Mouse (Mus musculus) forebrain, embryonic 10.5 days (tissue): ENCODE data around the gene Atad5. TPM values are rescaled to one million over a fixed set of nuclear protein-coding genes. Genes with fewer than 3 reads are reported as not detected.
"Not testable (repeated sequence)": the region's sequence is repeated elsewhere in the genome, so short reads cannot be mapped to it uniquely, and the experiment has no call there.

Source experiments
- DNase-seq: peaks from one replicate; pipeline ENCODE4 v3.0.0-alpha.2; 2017; ENCODE audit warnings: low spot score; ENCODE audit errors: extremely low spot score
- H3K27ac ChIP-seq: fragments of 300-500 bp; sonication (generic); 2 replicates; pipeline ENCODE4 v1.5.1; 2016; ENCODE audit warnings: mild to moderate bottlenecking
- H3K27me3 ChIP-seq: fragments of 300-500 bp; sonication (generic); 2 replicates; pipeline ENCODE4 v1.6.1; 2016; ENCODE audit warnings: mild to moderate bottlenecking; ENCODE audit not compliant: poor library complexity, severe bottlenecking
- H3K36me3 ChIP-seq: fragments of 300-500 bp; sonication (generic); replicated peaks from 2 replicates; pipeline ENCODE4 v1.6.1; 2016; ENCODE audit warnings: mild to moderate bottlenecking, moderate library complexity
- H3K4me1 ChIP-seq: fragments of 300-500 bp; sonication (generic); 2 replicates; pipeline ENCODE4 v1.6.1; 2016
- H3K4me3 ChIP-seq: fragments of 300-500 bp; sonication (generic); 2 replicates; pipeline ENCODE4 v1.5.1; 2016; ENCODE audit warnings: mild to moderate bottlenecking, moderate library complexity
- H3K9me3 ChIP-seq: fragments of 300-500 bp; sonication (generic); 2 replicates; pipeline ENCODE4 v1.6.1; 2016; ENCODE audit warnings: mild to moderate bottlenecking, moderate library complexity
- WGBS: fragments of 180-500 bp; shearing (Covaris S2); methylation state at CpG from one replicate; pipeline ENCODE4 v1.1.7; 2016; 5-methylcytosine and 5-hydroxymethylcytosine counted together
- polyA plus RNA-seq: library from polyadenylated mRNA; unstranded; fragments of >200 nt; fragmentation: Nextera tagmentation; extraction: Ambion mirVana; gene quantifications from 2 replicates; pipeline ENCODE4 v1.2.1, GENCODE M21; 2016

Atad5 gene
- polyA plus RNA-seq: 20.3 and 20.7 TPM in 2 replicates

DNA sequence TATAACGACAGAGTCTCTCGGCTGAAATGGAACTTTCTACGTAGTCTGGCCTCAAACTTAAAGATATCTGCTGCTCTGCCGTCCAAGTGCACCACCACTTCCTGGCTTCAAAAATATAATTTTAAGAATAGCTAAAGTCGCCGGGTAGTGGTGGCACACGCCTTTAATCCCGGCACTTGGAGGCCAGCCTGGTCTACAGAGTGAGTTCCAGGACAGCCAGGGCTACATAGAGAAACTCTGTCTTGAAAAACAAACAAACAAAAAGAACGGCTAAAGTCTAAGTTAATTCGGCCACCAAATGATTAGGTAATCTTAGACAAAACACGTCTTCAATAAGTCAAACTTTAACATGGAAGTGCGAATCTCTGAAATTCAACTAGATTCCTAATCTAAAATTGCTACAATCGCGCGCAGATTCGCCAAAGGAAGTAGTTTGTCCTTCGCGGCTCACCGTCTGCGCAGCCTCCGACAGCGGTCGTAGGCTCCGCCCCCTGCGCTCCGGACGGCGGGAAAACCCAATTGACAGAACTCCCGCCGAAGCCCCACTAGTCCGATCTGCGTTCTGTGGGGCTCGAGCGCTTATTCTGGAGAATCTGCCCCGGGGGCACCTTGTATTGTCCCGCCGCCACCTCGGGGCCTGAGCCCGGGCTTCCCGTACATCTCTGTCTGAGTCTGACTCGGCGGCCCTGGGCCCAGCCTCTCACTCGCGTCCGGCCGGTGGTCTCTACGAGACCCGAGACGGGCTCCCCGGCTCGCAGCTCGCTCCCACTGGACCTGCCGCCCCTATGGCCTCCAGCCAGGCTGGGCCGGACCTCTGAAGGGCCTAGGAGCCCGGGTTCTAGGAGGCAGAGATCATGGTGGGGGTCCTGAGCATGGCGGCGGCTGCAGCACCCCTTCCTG, at the start of gene Atad5:
Gene Atad5, plus strand, starts transcription at position 484 of the 900 bp plus-strand sequence.
- Histone ChIP-seq H3K27ac (peak within 1 kb of the TSS; percentile 95), H3K27me3 (no peaks in the 10 kb centered on the region), H3K4me1 (peaks cover 20% of the 10 kb centered on the region), H3K9me3 (no peaks in the 10 kb centered on the region), H3K4me3 (peak within 1 kb of the TSS; percentile 100), H3K36me3 (peaks cover 16% of the 10 kb centered on the region)
- WGBS: 6% methylated on average over 57 of the region's 57 CpGs
- peak; percentile 83 for DNase-seq

DNA sequence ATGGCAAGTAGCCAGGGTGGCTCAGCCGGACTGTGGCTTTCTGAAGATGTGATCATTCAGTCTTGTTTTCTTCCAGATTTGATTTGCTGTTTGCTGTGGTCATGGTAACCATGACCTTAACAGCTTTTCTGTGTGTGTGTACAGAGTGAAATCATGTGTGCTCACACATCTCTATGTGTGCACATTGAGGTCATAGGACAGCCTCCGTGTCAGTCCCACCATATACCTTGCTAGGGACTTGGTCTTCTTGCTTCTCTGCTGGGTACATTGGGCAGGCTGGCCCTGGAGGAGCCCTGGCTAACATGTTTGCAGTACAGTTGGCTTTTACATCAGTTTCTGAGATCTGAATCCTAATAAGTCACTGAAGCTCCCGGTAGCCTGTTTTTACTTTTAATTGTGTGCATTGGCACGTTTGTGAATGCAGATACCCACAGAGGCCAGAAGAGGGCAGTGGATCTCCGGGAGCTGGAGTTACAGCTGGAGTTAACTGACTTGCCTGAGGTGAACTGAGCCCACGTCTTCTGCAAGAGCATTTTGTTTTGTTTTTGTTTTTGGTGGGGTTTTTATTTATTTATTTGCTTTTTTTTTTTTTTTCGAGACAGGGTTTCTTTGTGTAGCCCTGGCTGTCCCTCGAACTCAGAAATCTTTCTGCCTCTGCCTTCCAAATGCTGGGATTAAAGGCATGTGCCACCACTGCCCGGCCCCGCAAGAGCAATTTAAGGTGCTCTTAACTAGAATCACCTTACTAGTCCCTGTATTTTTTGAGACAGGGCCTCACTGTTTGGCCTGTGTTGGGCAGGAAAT, 46.4 kb upstream of the Atad5 start:
- H3K9me3 ChIP-seq: no peaks in the 10 kb centered on the region
- peaks cover 28% of the 10 kb centered on the region for H3K36me3 ChIP-seq
- no peaks in the 10 kb centered on the region for H3K27me3 ChIP-seq
- no peak overlapping the region for H3K27ac ChIP-seq
- no peak overlapping the region for H3K4me3 ChIP-seq
- no peaks in the 10 kb centered on the region for H3K4me1 ChIP-seq
- 62% methylated on average over 10 of the region's 10 CpGs for WGBS
- DNase-seq: peak; percentile 43

DNA sequence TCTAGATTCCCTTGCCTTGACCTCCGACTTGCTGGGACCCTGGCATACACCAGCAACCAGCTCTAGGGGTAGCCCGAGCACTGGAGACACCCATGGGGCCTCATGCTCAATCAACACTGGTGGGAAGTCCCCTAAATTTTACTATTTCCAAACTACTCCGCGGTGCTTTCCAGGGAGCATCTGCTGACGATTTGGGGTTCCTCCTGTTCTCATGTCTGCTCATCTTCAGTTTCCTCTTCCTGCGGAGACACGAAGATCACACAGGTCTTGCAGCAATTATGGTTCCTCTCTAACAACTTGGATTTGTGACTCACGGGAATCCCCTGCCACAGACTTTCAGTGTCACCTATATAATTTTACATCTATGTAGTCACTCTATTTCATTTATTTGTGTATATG, 45.8 kb upstream of the Atad5 start:
- Histone ChIP-seq H3K36me3 (peaks cover 34% of the 10 kb centered on the region), H3K4me3 (no peak overlapping the region), H3K27ac (no peak overlapping the region), H3K4me1 (no peaks in the 10 kb centered on the region), H3K27me3 (no peaks in the 10 kb centered on the region), H3K9me3 (no peaks in the 10 kb centered on the region)
- WGBS: 87% methylated on average over 8 of the region's 8 CpGs
- DNase-seq: no peak

DNA sequence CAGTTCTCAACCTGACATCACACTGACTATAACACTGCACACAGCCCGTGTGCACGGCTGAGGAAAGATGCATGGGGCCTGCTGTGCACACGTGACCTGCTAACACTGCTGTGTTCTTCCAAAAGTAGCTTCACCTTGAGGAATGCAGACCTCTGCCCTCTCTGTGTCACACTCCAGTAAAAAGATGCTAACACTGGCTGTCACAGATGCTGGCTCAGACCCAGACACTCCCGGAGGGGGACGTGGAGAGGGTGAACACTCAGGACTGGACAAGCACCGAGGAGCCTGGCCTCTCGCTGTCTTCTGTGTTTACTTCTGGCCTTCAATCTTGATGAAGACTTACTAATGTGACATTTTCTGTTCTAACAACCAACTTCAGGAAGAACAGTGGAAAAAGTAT, 42.3 kb upstream of the Atad5 start:
- no peak for DNase-seq
- peaks cover 46% of the 10 kb centered on the region for H3K36me3 ChIP-seq
- H3K9me3 ChIP-seq: no peaks in the 10 kb centered on the region
- no peak overlapping the region for H3K27ac ChIP-seq
- no peaks in the 10 kb centered on the region for H3K4me1 ChIP-seq
- no peaks in the 10 kb centered on the region for H3K27me3 ChIP-seq
- 92% methylated on average over 7 of the region's 7 CpGs for WGBS
- no peak overlapping the region for H3K4me3 ChIP-seq

GRCm38 (mm10) chr11:80050088-80050487, 39.1 kb upstream of the Atad5 start:
- H3K36me3 ChIP-seq: peaks cover 63% of the 10 kb centered on the region

DNA sequence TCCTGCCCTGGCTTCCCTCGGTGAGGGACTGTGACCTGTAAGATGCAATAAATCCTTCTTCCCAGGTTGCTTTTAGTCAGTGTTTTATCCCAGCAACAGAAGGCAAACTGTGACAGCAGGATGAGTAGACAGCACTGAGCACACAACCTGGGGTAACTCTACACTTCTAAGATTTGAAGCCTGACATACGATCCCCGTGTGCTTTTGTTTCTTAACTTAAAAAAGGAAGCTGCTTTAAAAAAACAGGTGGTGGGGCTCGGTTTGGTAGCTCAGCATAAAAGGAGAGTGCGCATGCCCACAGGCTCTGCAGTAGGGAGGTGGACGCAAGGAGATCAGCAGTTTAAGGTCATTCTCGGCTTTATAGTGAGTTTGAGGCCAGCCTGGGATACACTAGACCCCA, 36.7 kb upstream of the Atad5 start:
- Histone ChIP-seq H3K27me3 (no peaks in the 10 kb centered on the region), H3K4me3 (no peak overlapping the region), H3K4me1 (no peaks in the 10 kb centered on the region), H3K27ac (no peak overlapping the region), H3K9me3 (no peaks in the 10 kb centered on the region), H3K36me3 (peaks cover 75% of the 10 kb centered on the region)
- 77% methylated on average over 7 of the region's 7 CpGs for WGBS
- DNase-seq: no peak

More at GRCm38 (mm10) chr11:80050088-80050487, 39.1 kb upstream of the Atad5 start:
- H3K27ac ChIP-seq: no peak overlapping the region
- 82% methylated on average over 2 of the region's 2 CpGs for WGBS
- no peaks in the 10 kb centered on the region for H3K4me1 ChIP-seq
- no peak for DNase-seq
- H3K9me3 ChIP-seq: no peaks in the 10 kb centered on the region
- no peak overlapping the region for H3K4me3 ChIP-seq
- no peaks in the 10 kb centered on the region for H3K27me3 ChIP-seq

- Histone ChIP-seq H3K4me3 (no peak overlapping the region), H3K27me3 (no peaks in the 10 kb centered on the region), H3K9me3 (no peaks in the 10 kb centered on the region), H3K27ac (no peak overlapping the region), H3K4me1 (no peaks in the 10 kb centered on the region), H3K36me3 (peaks cover 75% of the 10 kb centered on the region)
- 94% methylated on average over 5 of the region's 5 CpGs for WGBS
- DNase-seq: no peak
Observed at GRCm38 (mm10) chr11:80053171-80053570, 36.0 kb upstream of the Atad5 start.

DNA sequence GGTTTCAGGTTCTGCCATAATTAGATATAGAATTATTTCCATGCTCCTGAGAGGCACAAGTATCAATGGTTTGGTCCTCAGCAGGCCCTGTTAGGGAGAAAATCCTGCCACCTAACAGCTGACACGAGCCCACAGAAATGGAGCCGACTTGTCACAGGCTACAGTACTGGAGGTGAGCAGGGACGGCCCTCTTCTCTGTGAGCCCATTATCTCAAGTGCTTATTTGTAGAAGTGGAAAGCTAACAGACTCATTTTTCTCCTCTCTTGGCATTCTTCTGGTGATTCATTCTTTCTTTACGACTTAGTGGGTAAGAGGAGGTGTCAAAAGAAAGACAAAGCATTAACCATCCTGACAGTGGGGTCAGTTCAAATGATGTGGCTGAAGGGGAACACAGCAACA, 34.5 kb upstream of the Atad5 start:
- Histone ChIP-seq H3K36me3 (peaks cover 80% of the 10 kb centered on the region), H3K4me1 (no peaks in the 10 kb centered on the region), H3K27ac (no peak overlapping the region), H3K4me3 (no peak overlapping the region), H3K27me3 (no peaks in the 10 kb centered on the region), H3K9me3 (no peaks in the 10 kb centered on the region)
- 89% methylated on average over 4 of the region's 4 CpGs for whole genome bisulfite sequencing
- no peak for DNase-seq

DNA sequence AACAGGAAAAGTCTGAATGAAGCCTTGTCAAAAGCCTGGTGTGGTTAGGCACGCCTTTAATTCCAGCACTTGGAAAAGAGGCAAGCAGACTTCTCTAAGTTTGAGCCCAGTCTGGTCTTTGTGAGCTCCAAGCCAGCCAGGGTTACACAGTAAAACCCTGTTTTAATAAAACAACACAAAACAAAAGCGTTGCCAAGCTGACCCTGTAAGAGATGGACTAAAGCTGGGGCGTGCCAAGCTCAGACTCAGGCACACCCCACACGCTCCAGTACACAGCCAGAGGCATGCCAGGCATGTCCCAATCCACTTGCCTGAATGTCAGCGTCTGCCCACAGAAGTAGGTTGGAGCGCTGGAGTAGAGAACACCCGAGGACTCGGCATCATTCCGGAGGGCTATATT, 33.1 kb upstream of the Atad5 start:
- Histone ChIP-seq H3K9me3 (no peaks in the 10 kb centered on the region), H3K27ac (no peak overlapping the region), H3K4me1 (no peaks in the 10 kb centered on the region), H3K4me3 (no peak overlapping the region), H3K36me3 (peaks cover 94% of the 10 kb centered on the region), H3K27me3 (no peaks in the 10 kb centered on the region)
- WGBS: 95% methylated on average over 9 of the region's 9 CpGs
- no peak for DNase-seq

- Histone ChIP-seq H3K27ac (no peak overlapping the region), H3K4me1 (no peaks in the 10 kb centered on the region), H3K4me3 (no peak overlapping the region), H3K27me3 (no peaks in the 10 kb centered on the region), H3K36me3 (peaks cover 78% of the 10 kb centered on the region), H3K9me3 (no peaks in the 10 kb centered on the region)
- WGBS: 71% methylated on average over 4 of the region's 4 CpGs
- DNase-seq: no peak
Observed at GRCm38 (mm10) chr11:80062159-80062558, 27.0 kb upstream of the Atad5 start.

DNA sequence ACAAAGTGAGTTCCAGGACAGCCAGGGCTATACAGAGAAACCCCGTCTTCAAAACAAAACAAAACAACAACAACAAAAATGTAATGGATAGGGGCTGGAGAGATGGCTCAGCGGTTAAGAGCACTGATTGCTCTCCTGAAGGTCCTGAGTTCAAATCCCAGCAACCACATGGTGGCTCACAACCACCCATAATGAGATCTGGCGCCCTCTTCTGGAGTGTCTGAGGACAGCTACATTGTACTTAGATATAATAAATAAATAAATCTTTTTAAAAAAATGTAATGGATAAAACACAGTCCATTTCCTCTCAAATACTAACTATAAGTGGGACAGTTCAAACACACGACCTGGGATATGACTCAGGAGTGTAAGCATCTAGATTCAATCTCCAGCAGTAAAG, 22.8 kb upstream of the Atad5 start:
- H3K9me3 ChIP-seq, H3K4me1 ChIP-seq, H3K4me3 ChIP-seq, H3K27me3 ChIP-seq, DNase-seq, H3K27ac ChIP-seq: not testable (repeated sequence)
- 91% methylated on average over 4 of the region's 4 CpGs for WGBS
- H3K36me3 ChIP-seq: peaks cover 38% of the 10 kb centered on the region

GRCm38 (mm10) chr11:80067558-80067957, 21.6 kb upstream of the Atad5 start:
- 88% methylated on average over 5 of the region's 5 CpGs for WGBS
- H3K4me3 ChIP-seq: no peak overlapping the region
- no peak for DNase-seq
- no peaks in the 10 kb centered on the region for H3K27me3 ChIP-seq
- no peak overlapping the region for H3K27ac ChIP-seq
- no peaks in the 10 kb centered on the region for H3K4me1 ChIP-seq
- peaks cover 27% of the 10 kb centered on the region for H3K36me3 ChIP-seq
- no peaks in the 10 kb centered on the region for H3K9me3 ChIP-seq

DNA sequence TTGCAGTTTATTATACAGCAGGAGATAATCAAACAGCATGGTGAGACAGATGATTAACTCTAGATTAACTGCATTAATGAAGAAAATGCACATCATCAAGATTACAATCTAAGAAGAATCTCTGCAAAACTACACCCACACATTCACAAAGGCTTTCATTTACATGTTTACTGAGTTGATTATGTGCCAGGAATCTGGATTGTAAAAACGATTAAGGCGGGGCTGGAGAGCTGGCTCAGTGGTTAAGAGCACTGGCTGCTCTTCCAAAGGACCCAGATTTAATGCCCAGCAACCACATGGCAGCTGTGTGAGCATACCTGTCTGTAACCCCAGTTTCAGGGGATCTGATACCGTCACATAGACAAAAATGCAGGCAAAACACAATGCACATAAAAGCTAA, 19.4 kb upstream of the Atad5 start:
- Histone ChIP-seq H3K36me3 (peaks cover 15% of the 10 kb centered on the region), H3K9me3 (no peaks in the 10 kb centered on the region), H3K4me3 (no peak overlapping the region), H3K4me1 (no peaks in the 10 kb centered on the region), H3K27ac (no peak overlapping the region), H3K27me3 (no peaks in the 10 kb centered on the region)
- DNase-seq: no peak
- 92% methylated on average over 3 of the region's 3 CpGs for WGBS
